Mouse (Mus musculus): ENCODE results near the gene Kansl1.

The Kansl1 gene

DNA sequence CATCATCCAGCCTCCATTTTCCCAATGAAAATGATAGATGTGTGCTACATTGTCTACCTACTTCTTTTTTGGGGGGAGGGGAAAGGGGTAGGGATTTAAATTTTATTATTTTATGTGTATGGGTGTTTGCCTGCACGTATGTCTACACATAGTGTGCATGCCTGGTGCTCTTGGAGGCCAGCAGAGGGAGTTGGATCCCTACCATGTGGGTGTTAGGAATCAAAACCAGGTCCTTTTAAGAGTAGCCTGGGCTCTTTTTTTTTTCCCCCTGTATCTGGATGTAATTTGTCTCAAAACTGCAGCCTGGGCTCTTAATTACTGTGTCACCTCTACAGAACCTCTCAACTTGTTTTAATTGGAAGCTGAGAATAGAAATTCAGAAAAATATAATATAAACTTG, 89.0 kb downstream of the Kansl1 start:
- CTCF ChIA-PET = interaction anchor here (1.0 kb wide), 1 partner anchor 49 kb away, joined by 3 read pairs; no protein-coding TSS in a partner anchor

DNA sequence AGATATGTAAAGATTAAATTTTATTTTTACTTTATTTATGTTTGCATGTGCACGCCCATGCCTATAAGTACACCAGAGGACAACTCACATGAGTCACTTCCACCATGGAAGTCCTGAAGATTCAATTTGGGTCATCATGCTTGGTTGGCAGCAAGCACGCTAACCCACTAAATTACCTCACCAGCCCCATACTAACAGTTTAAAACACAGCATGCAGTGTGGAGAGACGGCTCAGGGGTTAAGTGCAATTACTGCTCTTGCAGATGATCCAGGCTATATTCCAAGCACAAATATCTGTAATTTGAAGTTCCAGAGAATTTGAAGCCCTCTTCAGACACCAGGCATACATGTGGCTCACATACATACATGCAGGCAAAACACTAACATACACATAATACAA, 92.4 kb downstream of the Kansl1 start:
- CTCF ChIA-PET = no interaction called here

DNA sequence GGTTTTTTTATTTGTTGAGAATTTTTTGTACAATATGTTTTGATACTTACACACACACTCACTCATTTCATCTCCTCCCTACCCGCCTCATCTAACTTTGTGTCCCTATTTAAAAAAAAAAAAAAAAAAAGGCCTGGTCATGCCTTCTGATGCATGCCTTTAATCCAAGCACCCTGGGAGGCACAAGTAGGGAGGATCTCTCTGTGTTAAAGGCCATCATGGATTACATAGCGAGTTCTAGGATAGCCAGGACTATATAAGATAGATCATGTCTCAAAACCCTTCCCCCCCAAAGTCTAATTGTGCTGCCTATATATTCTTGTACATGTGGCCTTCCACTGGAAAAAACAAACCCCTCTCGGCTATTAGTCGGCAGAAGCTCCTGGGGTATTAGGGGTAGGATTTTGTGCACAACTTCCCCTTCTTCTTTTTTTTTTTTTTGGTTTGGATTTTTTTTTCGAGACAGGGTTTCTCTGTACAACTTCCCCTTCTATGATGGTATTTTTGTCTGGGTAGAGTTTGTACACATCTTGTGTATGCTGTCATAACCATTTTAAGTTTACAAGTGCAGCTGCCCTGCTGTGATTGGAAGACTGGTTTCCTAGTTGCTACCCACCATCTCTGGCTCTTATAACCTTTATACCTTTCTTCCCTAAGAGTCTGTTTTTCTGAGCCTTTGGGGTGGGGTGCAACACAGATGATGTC, 101.0 kb downstream of the Kansl1 start:
- CTCF ChIA-PET = no interaction called here

- CTCF ChIA-PET = interaction anchor here (1.0 kb wide), 1 partner anchor 9 kb away, joined by 3 read pairs; no protein-coding TSS in a partner anchor
Observed at GRCm38 (mm10) chr11:104363823-104364600, 104.6 kb downstream of the Kansl1 start.

DNA sequence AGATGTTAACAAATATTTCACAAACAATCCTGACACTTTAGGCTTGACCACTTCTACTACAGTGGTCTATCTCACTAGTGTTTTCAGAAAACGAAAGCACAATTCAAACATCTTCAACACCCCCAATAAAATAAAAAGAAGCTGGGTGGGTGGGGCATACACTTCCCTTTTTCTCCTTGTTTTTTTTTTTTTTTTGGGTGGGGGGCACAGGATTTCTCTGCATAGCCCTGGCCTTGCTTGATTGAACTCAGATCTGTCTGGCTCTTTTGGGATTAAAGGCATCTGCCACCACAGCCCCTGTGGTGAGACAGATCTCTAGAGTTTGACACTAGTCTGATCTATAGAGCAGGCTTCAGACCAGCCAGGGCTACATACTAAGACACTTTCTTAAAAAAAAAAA, 106.0 kb downstream of the Kansl1 start:
- CTCF ChIA-PET = interaction anchor here (0.6 to 1.1 kb wide), 3 partner anchors 15 to 1417 kb away, joined by 3 to 9 read pairs (median 4); no protein-coding TSS in a partner anchor

DNA sequence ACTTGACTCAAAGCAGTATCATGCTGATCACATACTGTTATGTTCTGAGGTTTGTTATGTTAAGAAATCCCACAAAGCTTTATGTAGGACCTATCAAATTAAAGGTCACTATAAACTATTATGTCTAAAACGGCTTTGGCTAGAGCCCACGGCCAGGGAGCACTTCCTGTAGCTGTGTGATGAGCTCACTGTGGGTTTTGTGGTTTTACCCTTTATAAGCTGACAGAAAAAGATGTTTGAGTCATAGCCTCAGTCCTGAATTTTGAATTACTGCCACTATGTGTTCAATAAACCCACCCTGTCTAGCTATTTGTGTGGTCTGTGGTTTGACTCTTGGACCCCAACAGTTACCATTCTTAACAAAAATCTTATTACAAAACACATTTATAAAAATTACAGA, 106.9 kb downstream of the Kansl1 start:
- CTCF ChIA-PET = interaction anchor here (0.6 kb wide), 2 partner anchors 10 to 354 kb away, joined by 5 to 6 read pairs; no protein-coding TSS in a partner anchor

DNA sequence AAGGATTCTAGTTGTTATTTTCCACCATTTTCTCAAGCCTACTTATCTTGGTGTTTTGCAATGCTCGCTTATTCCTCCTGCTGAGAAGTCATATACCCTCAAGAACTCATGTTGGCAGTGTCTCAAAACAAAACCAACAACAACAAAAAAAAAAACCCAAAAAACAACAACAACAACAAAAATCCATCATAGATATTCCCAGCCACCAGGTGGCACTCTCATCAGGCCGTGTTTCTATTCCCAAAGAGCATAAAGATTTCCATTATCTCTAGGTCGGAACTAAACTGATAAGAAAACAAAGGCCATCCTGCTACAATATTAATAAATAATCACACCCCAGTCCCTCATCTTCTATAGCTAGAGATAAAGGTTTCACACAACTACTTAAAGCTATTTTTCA, 121.7 kb downstream of the Kansl1 start:
- CTCF ChIA-PET = interaction anchor here (0.6 kb wide), 1 partner anchor 10 kb away, joined by 4 read pairs; no protein-coding TSS in a partner anchor

DNA sequence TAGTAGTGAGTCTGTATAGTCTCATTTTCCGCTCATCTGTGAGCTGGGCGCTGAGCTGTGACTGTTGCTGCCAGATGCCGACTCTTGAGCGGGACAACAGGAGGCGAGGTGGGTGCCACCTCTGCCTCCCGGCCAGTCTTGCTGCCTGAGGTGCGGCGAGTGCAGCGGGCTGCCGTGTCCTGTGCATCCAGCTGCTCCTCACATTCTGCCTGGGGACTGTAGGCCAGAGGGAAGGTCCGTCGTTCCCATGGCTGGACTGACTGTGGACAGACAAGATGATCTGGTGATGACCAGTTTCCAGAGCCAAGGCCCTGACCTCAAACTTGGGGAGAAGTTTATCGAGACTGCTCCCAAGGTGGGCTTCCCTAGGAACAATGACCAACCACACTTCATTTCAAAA, 133.7 kb downstream of the Kansl1 start:
- CTCF ChIA-PET = no interaction called here

- CTCF ChIA-PET = no interaction called here
Observed at GRCm38 (mm10) chr11:104334115-104334514, 134.5 kb downstream of the Kansl1 start.

GRCm38 (mm10) chr11:104332105-104332504, 136.6 kb downstream of the Kansl1 start:
- CTCF ChIA-PET = no interaction called here

- CTCF ChIA-PET = no interaction called here
Observed at GRCm38 (mm10) chr11:104331208-104331607, 137.5 kb downstream of the Kansl1 start.

- CTCF ChIA-PET = no interaction called here
Observed at GRCm38 (mm10) chr11:104330151-104330550, 138.5 kb downstream of the Kansl1 start.

DNA sequence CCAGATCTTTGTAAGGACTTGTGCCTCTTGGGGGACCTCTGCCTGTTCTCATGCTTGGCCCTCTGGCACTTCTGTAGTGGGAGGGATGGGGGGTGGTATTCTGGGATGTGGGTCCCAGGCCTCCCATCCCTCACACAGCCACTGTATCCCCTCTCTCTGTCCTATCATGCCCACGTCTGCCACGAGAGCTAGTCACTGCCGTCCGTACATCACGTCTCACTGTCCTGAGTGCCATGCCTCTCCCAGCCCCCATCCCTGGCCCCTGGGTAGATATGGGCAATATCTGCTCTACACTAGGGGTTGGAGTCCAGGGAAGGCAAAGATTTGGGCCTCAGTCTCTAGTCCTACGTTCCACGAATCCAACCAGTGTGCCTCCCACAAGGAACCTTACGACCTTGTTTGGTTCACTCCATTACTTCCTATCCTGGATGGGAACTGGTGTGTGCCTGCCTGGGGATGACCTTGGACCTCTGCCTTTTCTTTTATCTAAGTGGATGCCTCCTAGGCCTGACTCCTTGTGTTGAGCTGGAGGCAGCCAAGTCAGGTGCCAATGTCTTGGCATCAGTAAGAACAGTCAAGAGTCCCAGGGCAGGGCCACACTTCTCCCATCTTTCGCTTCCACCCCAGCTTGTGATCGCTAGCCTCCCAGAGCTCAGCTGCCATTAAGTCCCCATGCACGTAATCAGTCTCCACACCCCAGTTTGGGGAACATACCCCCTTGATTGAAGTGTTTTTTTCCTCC, 139.3 kb downstream of the Kansl1 start:
- CTCF ChIA-PET = no interaction called here

DNA sequence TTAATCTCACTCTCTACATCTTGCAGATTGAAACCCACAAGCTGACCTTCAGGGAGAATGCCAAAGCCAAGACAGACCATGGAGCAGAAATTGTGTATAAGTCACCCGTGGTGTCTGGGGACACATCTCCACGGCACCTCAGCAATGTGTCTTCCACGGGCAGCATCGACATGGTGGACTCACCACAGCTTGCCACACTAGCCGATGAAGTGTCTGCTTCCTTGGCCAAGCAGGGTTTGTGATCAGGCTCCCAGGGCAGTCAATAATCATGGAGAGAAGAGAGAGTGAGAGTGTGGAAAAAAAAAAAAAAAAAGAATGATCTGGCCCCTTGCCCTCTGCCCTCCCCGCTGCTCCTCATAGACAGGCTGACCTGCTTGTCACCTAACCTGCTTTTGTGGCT, 140.7 kb downstream of the Kansl1 start:
- CTCF ChIA-PET = no interaction called here

GRCm38 (mm10) chr11:104327462-104327861, 141.2 kb downstream of the Kansl1 start:
- CTCF ChIA-PET = no interaction called here

- CTCF ChIA-PET = no interaction called here
Observed at GRCm38 (mm10) chr11:104322142-104322541, 146.5 kb downstream of the Kansl1 start.

DNA sequence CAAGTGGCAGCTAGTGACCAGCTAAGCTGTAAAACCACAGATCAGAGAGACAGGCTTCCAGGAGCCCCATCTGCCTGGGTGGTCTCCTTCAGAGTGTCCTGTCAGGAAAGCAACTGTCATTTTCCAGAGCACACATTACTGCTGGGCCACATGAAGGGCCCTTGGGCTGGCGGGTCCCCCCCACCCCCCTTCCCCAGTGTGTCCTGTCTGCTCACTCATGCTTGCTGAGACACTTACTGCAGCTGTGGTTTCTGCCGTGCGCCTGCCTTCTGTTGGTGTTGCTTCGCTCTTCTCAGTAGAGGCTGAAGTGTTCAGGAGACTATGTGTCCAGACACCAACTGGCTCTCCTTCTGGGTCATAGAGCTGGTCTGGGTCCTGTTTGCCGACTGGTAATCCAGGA, 148.2 kb downstream of the Kansl1 start:
- CTCF ChIA-PET = no interaction called here

GRCm38 (mm10) chr11:104318940-104319781, 149.5 kb downstream of the Kansl1 start:
- CTCF ChIA-PET = no interaction called here

GRCm38 (mm10) chr11:104317631-104318030, 151.0 kb downstream of the Kansl1 start:
- CTCF ChIA-PET = interaction anchor here (1.4 kb wide), 1 partner anchor 142 kb away, joined by 3 read pairs; no protein-coding TSS in a partner anchor

GRCm38 (mm10) chr11:104316685-104317400, 151.8 kb downstream of the Kansl1 start:
- CTCF ChIA-PET = interaction anchor here (0.8 to 1.4 kb wide), 3 partner anchors 56 to 143 kb away, joined by 3 to 4 read pairs (median 3); no protein-coding TSS in a partner anchor

Measured in spleen, embryonic (tissue).